Mouse (Mus musculus) testis, postnatal 14 days (tissue): ENCODE results near the gene Mxra7.
"Not testable (repeated sequence)": the region's sequence is repeated elsewhere in the genome, so short reads cannot be mapped to it uniquely, and the experiment has no call there.

ENCODE experiments used
- DNase-seq: peaks from one replicate; pipeline ENCODE4 v3.0.0; 2021; ENCODE audit warnings: low spot score

The Mxra7 gene

GRCm38 (mm10) chr11:116847187-116848085 lies 19.6 kb upstream of the Mxra7 start:
- DNase-seq, result no peak

- no peak for DNase-seq
These were observed 18.8 kb upstream of the Mxra7 start for GRCm38 (mm10) chr11:116846593-116847181.

DNA sequence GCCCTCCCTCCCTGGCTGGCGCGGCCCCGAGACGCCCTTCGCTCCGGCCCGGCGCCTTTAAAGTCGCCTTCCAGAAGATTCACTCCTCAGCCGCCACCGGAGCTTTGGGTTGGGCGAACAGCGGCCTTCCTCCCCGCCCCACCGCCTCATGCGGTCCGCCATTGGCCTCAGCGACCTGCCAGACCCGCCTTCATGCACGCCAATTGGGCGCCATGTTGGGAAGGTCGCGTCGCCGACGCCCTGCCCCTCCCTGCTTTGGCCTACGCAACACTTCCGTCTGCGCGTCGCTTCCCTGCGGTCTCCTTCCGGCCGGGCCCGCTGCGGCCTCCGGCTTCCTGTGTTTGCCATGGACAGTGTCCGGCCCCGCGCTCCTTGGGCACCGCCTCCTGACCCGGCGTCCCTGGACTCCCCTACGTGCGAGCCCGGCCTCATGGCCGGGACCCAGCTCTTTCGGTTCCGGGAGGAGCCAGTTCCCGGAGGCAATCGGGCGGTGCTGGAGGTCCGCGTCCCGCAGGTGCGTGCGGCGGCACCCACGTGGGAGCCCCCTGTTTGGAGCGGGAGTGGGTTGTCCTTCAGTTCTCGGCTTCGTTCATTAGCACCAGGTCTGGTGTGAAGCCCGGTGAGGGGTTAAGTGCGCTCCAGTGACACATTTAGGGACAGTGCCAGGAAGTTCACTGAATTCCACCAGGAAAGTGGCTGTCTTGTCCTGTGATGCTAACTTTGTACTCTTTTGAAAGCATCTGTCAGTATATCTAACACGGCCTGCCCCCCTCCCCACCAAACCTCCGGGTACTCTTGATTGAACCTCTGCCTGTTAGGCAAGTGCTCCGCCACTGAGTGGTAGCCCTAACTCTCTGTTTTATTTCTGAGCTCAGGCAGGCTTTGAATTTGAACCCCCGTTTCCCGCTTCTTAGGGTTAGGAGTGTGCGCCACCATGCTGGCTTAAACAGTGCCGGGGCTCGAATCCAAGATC lies 15.7 kb upstream of the Mxra7 start, which contains the start of the genes Mettl23 and Jmjd6:
TSS of gene Mettl23 (plus strand) at position 18 of the 973 bp plus-strand sequence.
TSS of gene Jmjd6 (minus strand) at position 189 of the 973 bp plus-strand sequence.
- DNase-seq, result peak; percentile 97

GRCm38 (mm10) chr11:116842531-116843260 lies 14.8 kb upstream of the Mxra7 start:
- peak; percentile 79 for DNase-seq

GRCm38 (mm10) chr11:116840748-116841147 lies 12.9 kb upstream of the Mxra7 start:
- no peak for DNase-seq

DNA sequence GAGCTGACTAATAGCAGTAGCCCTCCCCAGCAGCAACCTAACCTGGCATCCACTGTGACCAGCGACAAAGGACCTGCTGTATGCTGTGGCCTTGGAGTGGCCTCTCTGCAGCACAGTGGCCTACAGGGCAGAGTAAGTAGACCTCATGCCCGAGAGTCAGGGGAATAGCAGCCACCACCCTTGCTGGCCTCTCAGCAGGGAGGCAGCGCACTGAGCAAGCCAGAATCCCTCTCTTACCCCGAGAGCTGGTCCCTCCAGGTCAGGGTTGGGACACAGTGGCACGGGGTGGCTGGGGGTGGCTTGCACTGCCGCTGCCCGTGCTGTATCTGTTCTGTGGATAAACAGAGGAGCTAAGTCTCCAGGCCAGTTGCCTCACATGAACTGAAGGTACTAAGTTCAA lies 11.8 kb upstream of the Mxra7 start:
- DNase-seq, result no peak

DNA sequence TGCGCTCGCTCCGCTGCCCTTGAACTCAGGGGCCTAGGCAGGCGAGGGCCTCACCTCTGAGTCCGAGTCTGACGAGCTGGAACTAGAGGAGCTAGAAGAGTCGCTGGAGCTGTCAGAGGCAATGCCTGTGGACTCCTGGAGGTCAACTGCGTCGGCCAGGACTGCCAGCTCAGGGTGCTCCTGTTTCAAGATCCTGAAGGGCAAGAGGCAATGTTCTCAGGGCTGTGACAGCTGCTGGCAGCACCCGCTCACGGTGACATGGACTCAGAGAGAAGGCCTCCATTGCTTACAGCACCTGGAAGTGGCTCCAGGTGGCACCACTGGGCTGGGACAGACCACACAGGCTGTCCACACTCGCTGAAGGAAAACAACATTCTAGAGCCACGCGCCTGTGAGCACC lies 11.1 kb upstream of the Mxra7 start:
- DNase-seq, result no peak

DNA sequence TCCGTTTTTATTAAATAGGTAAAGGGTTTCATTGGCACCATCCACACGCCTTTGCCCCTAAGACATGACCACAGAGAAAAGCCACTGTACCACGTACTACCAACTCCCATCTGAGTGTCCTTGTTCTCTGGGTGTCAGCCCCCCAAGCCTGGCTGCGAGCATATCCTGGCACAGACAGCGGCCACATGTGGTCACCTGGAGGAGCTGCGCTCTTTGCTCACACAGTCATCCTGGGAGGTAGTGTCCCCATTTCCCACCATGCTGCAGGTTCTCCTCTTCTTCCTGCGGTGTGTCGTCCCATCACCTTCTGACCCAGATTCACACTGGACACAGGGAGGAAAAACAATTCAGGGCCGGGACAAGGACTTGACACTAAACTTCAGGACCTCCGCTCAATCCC lies 9.6 kb upstream of the Mxra7 start:
- DNase-seq, result no peak

DNA sequence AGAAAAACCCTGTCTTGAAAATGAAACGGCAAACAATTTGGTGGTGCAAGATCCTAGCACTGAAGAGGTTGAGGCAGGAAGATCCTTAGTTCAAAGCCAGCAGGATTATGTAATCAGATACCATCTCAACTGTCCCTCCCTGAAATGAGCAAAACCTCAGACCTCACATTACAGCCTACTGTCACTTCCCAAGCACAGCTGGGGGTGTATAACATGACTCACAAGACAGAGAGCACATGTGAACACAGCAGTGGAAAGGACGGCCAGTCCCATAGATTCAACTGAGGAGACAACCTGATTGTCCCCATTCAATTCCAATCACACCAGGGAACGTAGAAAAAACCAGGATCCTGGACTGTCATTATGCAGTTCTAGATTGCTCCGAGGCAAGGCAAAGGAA lies 8.4 kb upstream of the Mxra7 start:
- no peak for DNase-seq

DNA sequence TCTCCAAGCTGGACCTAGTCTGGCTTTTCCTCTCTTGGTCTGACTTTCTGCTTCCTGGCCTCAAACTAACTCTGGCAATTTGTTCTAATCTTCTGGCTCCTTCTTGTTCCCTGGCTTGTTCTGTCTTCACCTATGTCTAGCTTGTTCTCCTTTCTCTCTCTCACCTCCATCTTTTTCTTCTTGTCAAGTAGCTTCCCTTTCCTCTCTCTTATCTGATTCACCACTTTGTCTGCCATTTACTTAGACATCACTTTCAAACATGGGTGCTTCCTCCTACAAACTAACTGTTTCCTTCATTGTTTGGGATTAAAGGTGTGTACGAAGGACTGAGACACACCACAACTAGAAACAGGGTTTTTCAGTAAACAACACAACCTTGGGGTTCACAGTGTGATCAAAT lies 7.1 kb upstream of the Mxra7 start:
- no peak for DNase-seq

DNA sequence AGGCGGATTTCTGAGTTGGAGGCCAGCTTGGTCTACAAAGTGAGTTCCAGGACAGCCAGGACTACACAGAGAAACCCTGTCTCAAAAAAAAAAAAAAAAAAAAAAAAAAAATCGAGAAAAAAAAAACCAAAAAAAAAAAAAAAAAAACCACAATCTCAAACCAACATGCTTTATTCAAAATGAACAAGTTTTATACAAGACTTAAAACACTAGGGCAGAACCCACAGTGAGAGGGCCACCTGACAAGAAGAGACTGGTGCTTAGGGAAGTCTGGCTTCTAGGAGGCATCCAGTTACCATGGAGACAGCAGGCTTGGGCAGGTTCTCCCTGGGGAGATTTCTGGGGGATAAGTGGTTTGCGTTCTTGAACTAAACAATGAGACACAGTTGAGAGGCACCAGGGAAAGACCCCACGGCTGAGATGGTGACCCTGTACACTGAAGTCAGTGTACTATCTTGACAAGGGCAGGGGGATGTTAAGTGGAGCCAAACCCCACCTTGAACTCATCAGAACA lies 4.4 kb upstream of the Mxra7 start:
- DNase-seq, result no peak

GRCm38 (mm10) chr11:116826550-116827504 lies 1.0 kb downstream of the Mxra7 start:
- no peak for DNase-seq

DNA sequence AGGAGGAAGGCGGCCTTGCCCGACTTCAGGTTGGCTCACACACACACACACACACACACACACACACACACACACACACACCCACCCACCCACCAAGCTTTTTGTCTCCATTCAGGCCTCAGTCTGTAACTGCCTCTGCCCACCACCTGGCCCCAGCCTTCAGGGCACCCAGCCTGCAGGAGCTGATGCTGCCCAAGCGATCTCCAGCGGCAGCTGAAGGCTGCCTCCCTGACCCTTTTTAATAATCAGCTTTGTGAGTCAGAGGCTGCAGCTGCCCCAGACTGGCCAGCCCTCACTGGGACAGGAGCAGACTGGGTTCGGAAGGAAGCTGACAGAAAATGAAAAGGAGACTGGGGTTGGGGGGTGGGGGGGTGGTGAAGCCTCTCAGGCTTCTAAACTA lies 2.6 kb downstream of the Mxra7 start:
- no peak for DNase-seq

- DNase-seq, result not testable (repeated sequence)
These were observed 4.0 kb downstream of the Mxra7 start for GRCm38 (mm10) chr11:116823885-116824284.

GRCm38 (mm10) chr11:116823255-116823654 lies 4.6 kb downstream of the Mxra7 start:
- no peak for DNase-seq

DNA sequence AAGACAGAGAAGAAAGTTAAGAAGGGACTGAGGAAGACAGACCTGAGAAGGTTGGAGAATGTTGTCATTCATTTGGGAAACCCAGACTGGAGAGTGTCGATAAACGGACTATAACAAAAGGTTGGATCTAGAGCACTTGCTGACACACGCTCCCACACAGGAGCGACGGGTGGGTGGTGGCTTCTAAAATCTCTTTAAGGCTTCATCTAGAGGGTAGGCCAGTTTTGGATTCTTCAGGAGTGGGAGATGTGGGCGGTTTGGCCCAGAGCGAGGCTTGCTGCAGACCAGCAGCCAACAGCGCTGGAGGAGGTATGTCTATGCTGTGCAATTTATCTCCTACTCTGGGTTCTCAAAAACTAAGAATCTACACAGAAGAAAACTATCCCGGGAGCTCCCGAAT lies 5.2 kb downstream of the Mxra7 start:
- no peak for DNase-seq

DNA sequence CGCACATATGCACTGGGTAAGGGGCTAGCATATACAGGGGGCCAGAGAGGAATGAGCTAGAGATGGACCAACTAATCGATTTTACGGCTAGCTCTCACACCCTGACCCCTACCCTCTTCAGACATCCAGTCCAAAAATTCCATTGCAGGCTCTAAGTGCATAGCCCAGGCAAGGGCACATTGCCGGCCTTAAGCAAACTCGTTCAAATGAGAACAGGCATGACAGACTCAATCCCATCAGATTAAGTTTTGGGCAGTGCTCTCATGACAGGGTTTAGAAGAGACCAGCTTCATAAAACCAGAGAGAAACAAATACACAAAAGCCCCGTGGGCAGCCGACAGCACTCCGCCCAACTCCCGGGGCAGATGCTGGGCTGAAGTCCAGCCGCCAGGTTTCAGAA lies 5.6 kb downstream of the Mxra7 start:
- no peak for DNase-seq

DNA sequence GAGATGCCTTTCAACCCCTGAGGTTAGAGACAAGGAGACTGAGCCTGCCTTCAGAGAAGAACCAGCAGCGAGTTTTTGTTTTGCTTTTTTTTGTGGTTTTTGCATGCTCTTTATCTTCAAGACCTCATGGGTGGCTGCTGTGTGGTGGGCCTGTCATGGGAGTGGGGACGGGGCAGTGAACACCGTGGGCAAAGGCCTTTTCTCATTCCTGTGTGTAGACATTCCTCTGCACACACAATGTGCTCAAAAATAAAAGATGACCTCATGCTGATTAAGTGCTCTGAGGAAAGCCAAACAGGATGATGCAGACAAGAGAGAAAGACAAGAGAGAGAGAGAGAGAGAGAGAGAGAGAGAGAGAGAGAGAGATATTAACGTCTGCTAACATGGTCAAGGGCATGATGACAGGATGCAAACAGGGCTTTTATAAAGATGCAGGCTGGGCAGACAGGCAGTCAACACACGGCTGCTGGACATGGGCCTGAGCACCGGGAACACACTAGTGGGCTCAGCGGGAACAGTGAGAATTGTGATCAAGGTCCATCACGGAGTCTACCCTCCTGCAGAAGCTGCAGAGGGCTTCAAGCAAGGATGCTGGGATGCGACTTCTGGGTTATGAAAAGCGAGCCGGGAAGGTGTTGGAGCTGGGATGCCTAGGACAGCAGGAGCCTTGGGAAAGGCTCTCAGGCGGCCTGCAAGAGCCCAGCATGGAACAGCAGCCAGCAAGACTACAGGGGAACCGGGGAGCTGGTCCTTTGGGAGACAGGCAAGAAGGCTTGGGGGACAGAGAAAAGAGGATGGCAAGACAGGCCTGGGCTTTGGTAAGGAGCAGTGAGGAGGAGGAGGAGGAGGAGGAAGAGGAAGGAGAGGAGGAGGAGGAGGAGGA lies 6.5 kb downstream of the Mxra7 start:
- DNase-seq, result no peak

GRCm38 (mm10) chr11:116819932-116820593 lies 7.8 kb downstream of the Mxra7 start:
- no peak for DNase-seq
